ENCODE assay signal across 7 mouse cellular contexts in genomic region chr5:121398965-121399462, GRCm38 (mm10). TPM values are rescaled to one million over a fixed set of nuclear protein-coding genes. Genes with fewer than 3 reads are reported as not detected.
A peak's percentile ranks its signal among the peaks of the same experiment; 100 is the strongest.
DNase-seq lines count a peak whose midpoint lies in the region; ATAC-seq and TF ChIP-seq lines count a peak whose summit lies in the region.

No protein-coding gene starts in this region.

- ATAC-seq in lung, embryonic 15.5 days (ENCODE audit: borderline replicate concordance, extremely low read depth, low FRiP score, low TSS enrichment), result no peak
- ATAC-seq in limb, embryonic 14.5 days (ENCODE audit: low FRiP score, low read depth), result no peak
- ATAC-seq in stomach, embryonic 15.5 days (ENCODE audit: insufficient read depth, low FRiP score, low read depth), result no peak

- H3K9ac ChIP-seq in lung, embryonic 15.5 days, result peak overlapping the region; percentile 96; the same call in 1 of the 2 replicates
- H3K9ac ChIP-seq in limb, embryonic 14.5 days (ENCODE audit: low read depth, low read length, severe bottlenecking), result peak overlapping the region; percentile 78
- peak overlapping the region; percentile 73; the same call in 1 of the 2 replicates for H3K9ac ChIP-seq in stomach, embryonic 15.5 days

- no peak for DNase-seq in lung, postnatal 14 days
- no peak for DNase-seq in forebrain, embryonic 10.5 days (ENCODE audit: extremely low spot score, low spot score)
- no peak for DNase-seq in limb, embryonic 14.5 days (ENCODE audit: low spot score)
- DNase-seq in cerebellum, postnatal 36 days, result no peak
- no peak for DNase-seq in gastrocnemius, postnatal 4 days (ENCODE audit: low spot score in 2 of 2)

- H3K27me3 ChIP-seq in lung, embryonic 15.5 days, result no peaks in the 10 kb centered on the region
- no peaks in the 10 kb centered on the region for H3K27me3 ChIP-seq in forebrain, embryonic 10.5 days (ENCODE audit: poor library complexity, severe bottlenecking)
- no peaks in the 10 kb centered on the region for H3K27me3 ChIP-seq in limb, embryonic 14.5 days (ENCODE audit: control insufficient read depth, insufficient read depth, low read length)
- no peaks in the 10 kb centered on the region for H3K27me3 ChIP-seq in stomach, embryonic 15.5 days (replicated peaks)

- no peaks in the 10 kb centered on the region for H3K9me3 ChIP-seq in lung, embryonic 15.5 days
- no peaks in the 10 kb centered on the region; the same call in 1 of the 2 replicates for H3K9me3 ChIP-seq in forebrain, embryonic 10.5 days
- no peaks in the 10 kb centered on the region for H3K9me3 ChIP-seq in limb, embryonic 14.5 days (ENCODE audit: control insufficient read depth, low read length)
- no peaks in the 10 kb centered on the region for H3K9me3 ChIP-seq in stomach, embryonic 15.5 days

- peaks cover 15% of the 10 kb centered on the region for H3K4me1 ChIP-seq in lung, embryonic 15.5 days
- H3K4me1 ChIP-seq in forebrain, embryonic 10.5 days, result peaks cover 27% of the 10 kb centered on the region
- H3K4me1 ChIP-seq in limb, embryonic 14.5 days (ENCODE audit: control insufficient read depth, insufficient read depth, low read length), result peaks cover 13% of the 10 kb centered on the region
- H3K4me1 ChIP-seq in stomach, embryonic 15.5 days, result peaks cover 20% of the 10 kb centered on the region

- H3K4me3 ChIP-seq in lung, embryonic 15.5 days, result peak overlapping the region; percentile 99
- H3K4me3 ChIP-seq in forebrain, embryonic 10.5 days, result peak overlapping the region; percentile 89
- H3K4me3 ChIP-seq in limb, embryonic 14.5 days (replicated peaks; ENCODE audit: low read length), result peak overlapping the region; percentile 97
- peak overlapping the region; percentile 84 for H3K4me3 ChIP-seq in stomach, embryonic 15.5 days (replicated peaks)

- no peak overlapping the region for H3K27ac ChIP-seq in lung, embryonic 15.5 days
- peak overlapping the region; percentile 93; the same call in 1 of the 2 replicates for H3K27ac ChIP-seq in forebrain, embryonic 10.5 days
- no peak overlapping the region for H3K27ac ChIP-seq in limb, embryonic 14.5 days (replicated peaks; ENCODE audit: low read depth, low read length)
- H3K27ac ChIP-seq in stomach, embryonic 15.5 days, result no peak overlapping the region

- H3K36me3 ChIP-seq in lung, embryonic 15.5 days, result 0 out of 2 replicates have a peak, but pooled peaks cover 5% of the 10 kb centered on the region
- peaks cover 42% of the 10 kb centered on the region for H3K36me3 ChIP-seq in forebrain, embryonic 10.5 days (replicated peaks)
- peaks cover 7% of the 10 kb centered on the region; the same call in 1 of the 2 replicates for H3K36me3 ChIP-seq in limb, embryonic 14.5 days (ENCODE audit: control insufficient read depth, insufficient read depth, low read length)
- H3K36me3 ChIP-seq in stomach, embryonic 15.5 days, result no peaks in the 10 kb centered on the region

- WGBS in lung, embryonic 15.5 days, result 39% methylated on average over 9 of the region's 9 CpGs
- WGBS in forebrain, embryonic 10.5 days, result 60% methylated on average over 9 of the region's 9 CpGs
- 55% methylated on average over 9 of the region's 9 CpGs for WGBS in limb, embryonic 14.5 days
- 44% methylated on average over 9 of the region's 9 CpGs for WGBS in stomach, embryonic 15.5 days

- TF ChIP-seq POLR2A in limb, embryonic 14.5 days (IDR thresholded peaks at IDR 0.05; ENCODE audit: borderline replicate concordance, extremely low read depth, insufficient read depth, insufficient read length), result no peak

- peak overlapping the region; percentile 83 for H3K4me2 ChIP-seq in lung, embryonic 15.5 days
- H3K4me2 ChIP-seq in limb, embryonic 14.5 days (replicated peaks; ENCODE audit: low read depth, low read length, severe bottlenecking), result peak overlapping the region; percentile 90
- peak overlapping the region; percentile 88 for H3K4me2 ChIP-seq in stomach, embryonic 15.5 days

RNA-seq across cellular contexts. Expression of gene Naa25, which starts 1.3 kb away (rescaled TPM):
- polyA plus RNA-seq in lung, embryonic 15.5 days (2015; fragmentation: Nextera tagmentation; extraction: Ambion mirVana), result 38.0 and 39.4 TPM in 2 replicates
- polyA plus RNA-seq in forebrain, embryonic 10.5 days (2016; fragmentation: Nextera tagmentation; extraction: Ambion mirVana), result 59.9 and 61.5 TPM in 2 replicates
- 20.2 and 20.9 TPM in 2 replicates for polyA plus RNA-seq in limb, embryonic 14.5 days (2012; rRNA removed)
- polyA plus RNA-seq in limb, embryonic 14.5 days (2014; fragmentation: Nextera tagmentation; extraction: Ambion mirVana), result 39.8 and 41.2 TPM in 2 replicates
- polyA plus RNA-seq in stomach, embryonic 15.5 days (2015; fragmentation: Nextera tagmentation; extraction: Ambion mirVana), result 40.2 and 41.8 TPM in 2 replicates
- total RNA-seq in gastrocnemius, postnatal 4 days (2021), result 10 to 100 TPM; 22.3 to 23.8 TPM

RNA-seq across cellular contexts. Expression of gene Trafd1, which starts 13.6 kb away (rescaled TPM):
- 75.3 and 77.6 TPM in 2 replicates for polyA plus RNA-seq in lung, embryonic 15.5 days (2015; fragmentation: Nextera tagmentation; extraction: Ambion mirVana)
- polyA plus RNA-seq in forebrain, embryonic 10.5 days (2016; fragmentation: Nextera tagmentation; extraction: Ambion mirVana), result 59.8 and 62.2 TPM in 2 replicates
- 102 and 109 TPM in 2 replicates for polyA plus RNA-seq in limb, embryonic 14.5 days (2012; rRNA removed)
- 70.2 and 74.7 TPM in 2 replicates for polyA plus RNA-seq in limb, embryonic 14.5 days (2014; fragmentation: Nextera tagmentation; extraction: Ambion mirVana)
- 67.8 and 70.6 TPM in 2 replicates for polyA plus RNA-seq in stomach, embryonic 15.5 days (2015; fragmentation: Nextera tagmentation; extraction: Ambion mirVana)
- total RNA-seq in gastrocnemius, postnatal 4 days (2021), result 10 to 100 TPM; 74.7 to 87.6 TPM

RNA-seq across cellular contexts. Expression of gene Tmem116, which starts 52.7 kb away (rescaled TPM):
- polyA plus RNA-seq in lung, embryonic 15.5 days (2015; fragmentation: Nextera tagmentation; extraction: Ambion mirVana), result 1.8 and 2.3 TPM in 2 replicates
- polyA plus RNA-seq in forebrain, embryonic 10.5 days (2016; fragmentation: Nextera tagmentation; extraction: Ambion mirVana), result 1.00 and 1.0 TPM in 2 replicates
- polyA plus RNA-seq in limb, embryonic 14.5 days (2012; rRNA removed), result 2.4 and 3.4 TPM in 2 replicates
- polyA plus RNA-seq in limb, embryonic 14.5 days (2014; fragmentation: Nextera tagmentation; extraction: Ambion mirVana), result 1.5 and 2.9 TPM in 2 replicates
- polyA plus RNA-seq in stomach, embryonic 15.5 days (2015; fragmentation: Nextera tagmentation; extraction: Ambion mirVana), result 3.1 and 5.0 TPM in 2 replicates
- total RNA-seq in gastrocnemius, postnatal 4 days (2021), result 10 to 100 TPM in 1 of 2 experiments, 1 to 10 TPM in 1; 9.2 to 12.7 TPM

RNA-seq across cellular contexts. Expression of gene Erp29, which starts 53.3 kb away (rescaled TPM):
- polyA plus RNA-seq in lung, embryonic 15.5 days (2015; fragmentation: Nextera tagmentation; extraction: Ambion mirVana), result 146 and 149 TPM in 2 replicates
- 131 and 140 TPM in 2 replicates for polyA plus RNA-seq in forebrain, embryonic 10.5 days (2016; fragmentation: Nextera tagmentation; extraction: Ambion mirVana)
- 113 and 161 TPM in 2 replicates for polyA plus RNA-seq in limb, embryonic 14.5 days (2012; rRNA removed)
- polyA plus RNA-seq in limb, embryonic 14.5 days (2014; fragmentation: Nextera tagmentation; extraction: Ambion mirVana), result 159 and 162 TPM in 2 replicates
- 186 and 192 TPM in 2 replicates for polyA plus RNA-seq in stomach, embryonic 15.5 days (2015; fragmentation: Nextera tagmentation; extraction: Ambion mirVana)
- 100 to 1,000 TPM in 1 of 2 experiments, 10 to 100 TPM in 1; 97.7 to 115 TPM for total RNA-seq in gastrocnemius, postnatal 4 days (2021)
